Mouse (Mus musculus): ENCODE results near the gene Papln. TPM values are rescaled to one million over a fixed set of nuclear protein-coding genes. Genes with fewer than 3 reads are reported as not detected.

Papln gene
- total RNA-seq, 2 experiments from 2014 or later: 5.6 to 6.8 TPM

GRCm38 (mm10) chr12:83764044-83764365, 571 bp downstream of the Papln start:
- DNase-seq: peak; percentile 39
- intact Hi-C loops (cut with DNase I; ENCODE audit: low total_unique reads): no loop called here

- no peak for DNase-seq
- intact Hi-C loops (cut with DNase I; ENCODE audit: low total_unique reads): no loop called here
Observed at GRCm38 (mm10) chr12:83764519-83764918, 1.1 kb downstream of the Papln start.

GRCm38 (mm10) chr12:83765965-83766603, 2.6 kb downstream of the Papln start:
- DNase-seq: no peak
- intact Hi-C loops (cut with DNase I; ENCODE audit: low total_unique reads): no loop called here

- intact Hi-C loops (cut with DNase I; ENCODE audit: low total_unique reads): no loop called here
- DNase-seq: no peak
Observed at GRCm38 (mm10) chr12:83767833-83768232, 4.4 kb downstream of the Papln start.

GRCm38 (mm10) chr12:83768235-83768899, 4.9 kb downstream of the Papln start:
- intact Hi-C loops (cut with DNase I; ENCODE audit: low total_unique reads): no loop called here
- DNase-seq: no peak

- intact Hi-C loops (cut with DNase I; ENCODE audit: low total_unique reads): no loop called here
- DNase-seq: peak; percentile 66
Observed at GRCm38 (mm10) chr12:83770418-83771256, 7.2 kb downstream of the Papln start.

- intact Hi-C loops (cut with DNase I; ENCODE audit: low total_unique reads): loop anchor here (5.0 kb wide), 1 partner anchor 63 kb away; no protein-coding TSS in a partner anchor
- no peak for DNase-seq
Observed at GRCm38 (mm10) chr12:83775621-83776020, 12.2 kb downstream of the Papln start.

GRCm38 (mm10) chr12:83776766-83777165, 13.3 kb downstream of the Papln start:
- DNase-seq: no peak
- intact Hi-C loops (cut with DNase I; ENCODE audit: low total_unique reads): loop anchor here (5.0 kb wide), 1 partner anchor 64 kb away; no protein-coding TSS in a partner anchor

GRCm38 (mm10) chr12:83780181-83780580, 16.7 kb downstream of the Papln start:
- no peak for DNase-seq
- intact Hi-C loops (cut with DNase I; ENCODE audit: low total_unique reads): no loop called here

GRCm38 (mm10) chr12:83781204-83781603, 17.8 kb downstream of the Papln start:
- DNase-seq: no peak
- intact Hi-C loops (cut with DNase I; ENCODE audit: low total_unique reads): no loop called here

- intact Hi-C loops (cut with DNase I; ENCODE audit: low total_unique reads): no loop called here
- DNase-seq: no peak
Observed at GRCm38 (mm10) chr12:83781640-83782278, 18.3 kb downstream of the Papln start.

GRCm38 (mm10) chr12:83782669-83783068, 19.2 kb downstream of the Papln start:
- DNase-seq: no peak

GRCm38 (mm10) chr12:83785305-83785704, 21.9 kb downstream of the Papln start:
- no peak for DNase-seq
- intact Hi-C loops (cut with DNase I; ENCODE audit: low total_unique reads): no loop called here

More at GRCm38 (mm10) chr12:83782669-83783068, 19.2 kb downstream of the Papln start:
- intact Hi-C loops (cut with DNase I; ENCODE audit: low total_unique reads): no loop called here

- DNase-seq: no peak
- intact Hi-C loops (cut with DNase I; ENCODE audit: low total_unique reads): no loop called here
Observed at GRCm38 (mm10) chr12:83789051-83789780, 25.8 kb downstream of the Papln start.

GRCm38 (mm10) chr12:83789781-83790140, 26.3 kb downstream of the Papln start:
- DNase-seq: no peak
- intact Hi-C loops (cut with DNase I; ENCODE audit: low total_unique reads): no loop called here

- intact Hi-C loops (cut with DNase I; ENCODE audit: low total_unique reads): no loop called here
- DNase-seq: no peak
Observed at GRCm38 (mm10) chr12:83790749-83791148, 27.3 kb downstream of the Papln start.

- intact Hi-C loops (cut with DNase I; ENCODE audit: low total_unique reads): no loop called here
- peak; percentile 63 for DNase-seq
Observed at GRCm38 (mm10) chr12:83791737-83792136, 28.3 kb downstream of the Papln start.

GRCm38 (mm10) chr12:83792706-83793410, 29.4 kb downstream of the Papln start:
- no peak for DNase-seq
- intact Hi-C loops (cut with DNase I; ENCODE audit: low total_unique reads): no loop called here

GRCm38 (mm10) chr12:83795051-83795450, 31.6 kb downstream of the Papln start:
- intact Hi-C loops (cut with DNase I; ENCODE audit: low total_unique reads): loop anchor here (5.0 kb wide), 1 partner anchor 78 kb away; no protein-coding TSS in a partner anchor
- DNase-seq: no peak

Measured in gastrocnemius, postnatal 14 days (tissue).